In genomic region chr8:84187065-84187755, GRCm38 (mm10) we compare ENCODE assay signal across 8 mouse cellular contexts. TPM values are rescaled to one million over a fixed set of nuclear protein-coding genes. Genes with fewer than 3 reads are reported as not detected.
DNase-seq lines count a peak whose midpoint lies in the region; ATAC-seq lines count a peak whose summit lies in the region.

No protein-coding gene starts in this region.

- DNase-seq in CD4-positive, CD25-positive, alpha-beta regulatory T cell, adult 2 months (ENCODE audit: low read depth, low spot score): peak; percentile 82
- DNase-seq in Muller cell, postnatal 12 days (ENCODE audit: inconsistent ontology term): peak; percentile 56
- DNase-seq in embryo, embryonic 10.5 days (ENCODE audit: low spot score): peak; percentile 85
- DNase-seq in kidney, postnatal 10 days: peak; percentile 81
- DNase-seq in spleen, postnatal 14 days (ENCODE audit: low spot score in 2 of 2): peak; percentile 59 to 70
- no peak for DNase-seq in layer of hippocampus, postnatal 14 days (ENCODE audit: low spot score in 2 of 2)

- H3K36me3 ChIP-seq in heart, embryonic 14.5 days (ENCODE audit: control insufficient read depth, insufficient read depth, low read length): no peaks in the 10 kb centered on the region
- H3K36me3 ChIP-seq in macrophage (ENCODE audit: inconsistent target): no peaks in the 10 kb centered on the region

- 3% methylated on average over 21 of the region's 21 CpGs for WGBS in heart, embryonic 14.5 days
- 4% methylated on average over 21 of the region's 21 CpGs for WGBS in macrophage (ENCODE audit: missing documents)

- H3K27ac ChIP-seq in heart, embryonic 14.5 days (replicated peaks in 1 of 2; ENCODE audit: control insufficient read depth in 1 of 2, insufficient read depth in 1 of 2, low read depth in 2 of 2, low read length in 2 of 2): peak overlapping the region; percentile 4 to 51; a peak in 3 of 4 replicates
- peak overlapping the region; percentile 35 for H3K27ac ChIP-seq in macrophage

- no peaks in the 10 kb centered on the region for H3K27me3 ChIP-seq in heart, embryonic 14.5 days (ENCODE audit: control insufficient read depth, insufficient read depth, low read length)

- ATAC-seq in heart, embryonic 14.5 days (ENCODE audit: insufficient number of reproducible peaks, insufficient read depth, low FRiP score, low read depth): no peak

- H3K4me3 ChIP-seq in heart, embryonic 14.5 days (ENCODE audit: control insufficient read depth in 1 of 2, insufficient read depth in 1 of 2, low read depth in 1 of 2, low read length in 2 of 2): peak overlapping the region; percentile 36 to 43
- peak overlapping the region; percentile 33 for H3K4me3 ChIP-seq in macrophage (ENCODE audit: inconsistent target)

- peaks cover 20 to 29% of the 10 kb centered on the region in 2 experiments for H3K4me1 ChIP-seq in heart, embryonic 14.5 days (ENCODE audit: control insufficient read depth in 2 of 2, insufficient read depth in 2 of 2, low read length in 2 of 2)

- peak overlapping the region; percentile 65 for H3K9ac ChIP-seq in heart, embryonic 14.5 days (ENCODE audit: low read length)

- no peaks in the 10 kb centered on the region for H3K9me3 ChIP-seq in heart, embryonic 14.5 days (ENCODE audit: control insufficient read depth, low read length)

- H3K4me2 ChIP-seq in heart, embryonic 14.5 days (ENCODE audit: low read length): peak overlapping the region; percentile 91

- no peaks in the 10 kb centered on the region for H3K79me2 ChIP-seq in macrophage (ENCODE audit: inconsistent target)

RNA-seq across cellular contexts. Expression of gene Nanos3, which starts 2.2 kb away (rescaled TPM):
- polyA plus RNA-seq in heart, embryonic 14.5 days (2014; fragmentation: Nextera tagmentation; extraction: Ambion mirVana): 2.4 and 3.8 TPM in 2 replicates
- total RNA-seq in macrophage (2018; cell fraction: chromatin; rRNA removed): not detected
- total RNA-seq in macrophage (2018; cell fraction: cytosol; rRNA removed): not detected
- not detected for total RNA-seq in macrophage (2018; cell fraction: nucleus; rRNA removed)
- not detected in 3 replicates for polyA plus RNA-seq in macrophage (2018)
- total RNA-seq in layer of hippocampus, postnatal 14 days (2021): 1 to 10 TPM; 3.8 to 4.4 TPM

RNA-seq across cellular contexts. Expression of gene 4930432K21Rik, which starts 39.4 kb away (rescaled TPM):
- polyA plus RNA-seq in heart, embryonic 14.5 days (2014; fragmentation: Nextera tagmentation; extraction: Ambion mirVana): 0.43 and 0.63 TPM in 2 replicates
- total RNA-seq in macrophage (2018; cell fraction: chromatin; rRNA removed): 1 to 10 TPM in 1 of 26 experiments, under 1 TPM in 11, not detected in 14; 0.33 to 1.3 (median 0.48) TPM
- under 1 TPM in 23 of 26 experiments, not detected in 3; 0.03 to 0.29 (median 0.12) TPM for total RNA-seq in macrophage (2018; cell fraction: cytosol; rRNA removed)
- under 1 TPM in 8 of 26 experiments, not detected in 18; 0.18 to 0.61 (median 0.39) TPM for total RNA-seq in macrophage (2018; cell fraction: nucleus; rRNA removed)
- polyA plus RNA-seq in macrophage (2018): 0.41 to 0.82 TPM (median 0.47 TPM) in 3 replicates
- total RNA-seq in layer of hippocampus, postnatal 14 days (2021): 1 to 10 TPM; 1.1 TPM

RNA-seq across cellular contexts. Expression of gene Cc2d1a, which starts 39.5 kb away (rescaled TPM):
- 9.3 and 11.8 TPM in 2 replicates for polyA plus RNA-seq in heart, embryonic 14.5 days (2014; fragmentation: Nextera tagmentation; extraction: Ambion mirVana)
- total RNA-seq in macrophage (2018; cell fraction: chromatin; rRNA removed): 10 to 100 TPM in 23 of 26 experiments, 1 to 10 TPM in 3; 7.9 to 63.0 (median 37.4) TPM
- total RNA-seq in macrophage (2018; cell fraction: cytosol; rRNA removed): 10 to 100 TPM; 14.7 to 29.5 (median 23.4) TPM
- total RNA-seq in macrophage (2018; cell fraction: nucleus; rRNA removed): 10 to 100 TPM in 25 of 26 experiments, 1 to 10 TPM in 1; 8.4 to 33.9 (median 20.7) TPM
- polyA plus RNA-seq in macrophage (2018): 21.7 to 24.3 TPM (median 22.4 TPM) in 3 replicates
- 10 to 100 TPM; 46.9 to 53.9 TPM for total RNA-seq in layer of hippocampus, postnatal 14 days (2021)

RNA-seq across cellular contexts. Expression of gene Zswim4, which starts 49.6 kb away (rescaled TPM):
- polyA plus RNA-seq in heart, embryonic 14.5 days (2014; fragmentation: Nextera tagmentation; extraction: Ambion mirVana): 6.7 and 7.3 TPM in 2 replicates
- 100 to 1,000 TPM in 10 of 26 experiments, 10 to 100 TPM in 16; 14.9 to 367 (median 57.3) TPM for total RNA-seq in macrophage (2018; cell fraction: chromatin; rRNA removed)
- 100 to 1,000 TPM in 3 of 26 experiments, 10 to 100 TPM in 15, 1 to 10 TPM in 8; 8.4 to 139 (median 12.8) TPM for total RNA-seq in macrophage (2018; cell fraction: cytosol; rRNA removed)
- total RNA-seq in macrophage (2018; cell fraction: nucleus; rRNA removed): 100 to 1,000 TPM in 9 of 26 experiments, 10 to 100 TPM in 17; 10.4 to 250 (median 62.3) TPM
- polyA plus RNA-seq in macrophage (2018): 5.1 to 8.7 TPM (median 7.9 TPM) in 3 replicates
- 10 to 100 TPM; 17.2 to 18.8 TPM for total RNA-seq in layer of hippocampus, postnatal 14 days (2021)

Comparison
In these comparisons a context has a peak if more than half of its experiments do, and no peak if none do; other contexts are left out.
1. DNase-seq: peak in CD4-positive, CD25-positive, alpha-beta regulatory T cell, adult 2 months (single experiment), Muller cell, postnatal 12 days (single experiment), embryo, embryonic 10.5 days (single experiment), kidney, postnatal 10 days (single experiment) and spleen, postnatal 14 days (2 of 2); none in layer of hippocampus, postnatal 14 days (0 of 2).